Mouse (Mus musculus): Measurements from ENCODE around the gene Enpp3. TPM values are rescaled to one million over a fixed set of nuclear protein-coding genes. Genes with fewer than 3 reads are reported as not detected.
A peak's percentile ranks its signal among the peaks of the same experiment; 100 is the strongest.

The Enpp3 gene
- polyA plus RNA-seq, 1 experiment from 2014 or later = 4.2 TPM

DNA sequence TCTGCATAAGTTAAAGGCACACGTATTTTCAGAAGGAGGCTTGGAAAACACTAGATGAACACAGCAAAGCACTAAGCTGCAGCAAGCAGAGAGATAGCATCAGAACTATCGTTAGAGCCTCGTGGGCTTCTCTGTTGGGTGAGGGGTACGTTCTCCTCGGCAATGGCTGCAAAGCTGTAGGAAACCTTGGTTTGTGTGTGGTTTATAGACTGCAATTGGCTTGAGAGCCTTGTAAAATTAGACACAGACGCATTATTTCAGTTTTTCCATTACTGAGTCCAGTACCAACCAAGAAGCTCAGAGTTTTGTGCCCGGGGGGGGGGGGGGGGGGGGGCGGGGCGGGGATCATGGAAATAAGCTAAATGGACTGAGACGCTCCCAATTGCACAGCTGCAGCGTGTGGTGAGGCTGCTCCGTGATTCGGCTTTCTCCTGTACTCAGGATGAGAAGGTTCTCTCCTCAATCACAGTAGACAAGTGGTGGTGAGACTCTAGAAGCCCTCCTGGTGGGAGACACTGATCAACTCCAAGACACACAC, 99.6 kb downstream of the Enpp3 start:
- TF ChIP-seq CTCF (IDR thresholded peaks at IDR 0.05; ENCODE audit: low read depth) = no peak
- Histone ChIP-seq H3K4me2 (no peak overlapping the region), H3K4me3 (ENCODE audit: low read depth, low read length) (no peak overlapping the region), H3K9ac (no peak overlapping the region), H3K27ac (ENCODE audit: low read depth) (no peak overlapping the region), H3K9me3 (ENCODE audit: low read depth, low read length) (no peaks in the 10 kb centered on the region), H3K36me3 (ENCODE audit: insufficient read depth) (no peaks in the 10 kb centered on the region), H3K4me1 (ENCODE audit: insufficient read depth) (peaks cover 4% of the 10 kb centered on the region; the same call in 1 of the 2 replicates), H3K27me3 (ENCODE audit: insufficient read depth, low read length) (no peaks in the 10 kb centered on the region)
- ATAC-seq (ENCODE audit: insufficient read depth) = no peak
- DNase-seq = no peak
- 60% methylated on average over 13 of the region's 13 CpGs for WGBS

DNA sequence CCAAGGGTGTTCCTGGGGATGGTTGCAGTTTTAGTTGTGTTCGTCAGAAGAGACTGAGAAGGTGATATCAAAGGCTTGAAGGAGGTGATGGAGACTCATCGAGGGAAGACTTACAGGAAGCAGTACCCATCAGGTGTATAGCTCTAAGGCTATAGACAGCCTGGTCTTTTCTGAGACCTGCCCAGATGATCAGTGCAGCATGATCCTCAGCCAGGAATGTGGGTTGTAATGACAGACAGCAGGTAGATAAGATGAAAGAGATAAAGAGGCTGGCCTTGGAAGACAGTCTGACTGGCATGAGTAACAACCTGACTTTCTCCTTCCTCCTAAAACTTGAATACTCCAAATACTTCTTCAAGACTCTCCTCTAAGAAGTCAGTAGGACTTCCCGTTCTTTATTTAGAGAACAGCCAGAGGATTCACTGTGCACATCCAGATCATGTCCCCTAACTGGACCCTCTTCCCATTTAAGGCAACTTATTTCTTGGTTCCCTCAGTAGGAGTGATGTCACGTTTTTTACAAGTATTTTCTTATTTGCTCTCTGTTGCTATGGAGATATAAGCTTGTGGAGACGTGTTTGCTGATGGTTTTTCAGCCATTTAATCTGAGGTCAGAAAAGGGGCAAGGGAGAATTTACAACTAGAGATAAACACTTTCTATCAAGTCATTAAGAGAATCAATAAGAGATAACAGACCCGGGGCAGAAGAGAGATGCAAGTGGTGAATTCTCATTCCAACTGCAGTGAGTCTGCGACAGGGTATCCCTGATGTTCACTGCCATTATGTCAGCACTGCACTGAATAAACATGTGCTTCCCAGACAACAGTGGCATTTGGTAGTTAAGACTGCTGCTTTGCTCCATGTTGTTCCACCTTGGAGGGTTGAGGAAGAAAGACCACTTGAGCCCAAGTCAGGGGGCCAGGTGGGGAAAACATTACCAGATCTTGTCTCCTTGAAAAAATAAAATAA, 101.1 kb downstream of the Enpp3 start:
- no peak for TF ChIP-seq CTCF (IDR thresholded peaks at IDR 0.05; ENCODE audit: low read depth)
- DNase-seq (peak; percentile 74), ATAC-seq (ENCODE audit: insufficient read depth) (peak; percentile 93)
- no peaks in the 10 kb centered on the region for H3K36me3 ChIP-seq (ENCODE audit: insufficient read depth)
- no peak overlapping the region; the same call in 1 of the 2 replicates for H3K27ac ChIP-seq (ENCODE audit: low read depth)
- 19% methylated on average over 7 of the region's 7 CpGs for WGBS
- no peak overlapping the region for H3K4me2 ChIP-seq
- H3K4me1 ChIP-seq (ENCODE audit: insufficient read depth) = peaks cover 4% of the 10 kb centered on the region; the same call in 1 of the 2 replicates
- H3K9ac ChIP-seq = no peak overlapping the region
- no peaks in the 10 kb centered on the region for H3K9me3 ChIP-seq (ENCODE audit: low read depth, low read length)
- H3K4me3 ChIP-seq (ENCODE audit: low read depth, low read length) = no peak overlapping the region
- H3K27me3 ChIP-seq (ENCODE audit: insufficient read depth, low read length) = no peaks in the 10 kb centered on the region

DNA sequence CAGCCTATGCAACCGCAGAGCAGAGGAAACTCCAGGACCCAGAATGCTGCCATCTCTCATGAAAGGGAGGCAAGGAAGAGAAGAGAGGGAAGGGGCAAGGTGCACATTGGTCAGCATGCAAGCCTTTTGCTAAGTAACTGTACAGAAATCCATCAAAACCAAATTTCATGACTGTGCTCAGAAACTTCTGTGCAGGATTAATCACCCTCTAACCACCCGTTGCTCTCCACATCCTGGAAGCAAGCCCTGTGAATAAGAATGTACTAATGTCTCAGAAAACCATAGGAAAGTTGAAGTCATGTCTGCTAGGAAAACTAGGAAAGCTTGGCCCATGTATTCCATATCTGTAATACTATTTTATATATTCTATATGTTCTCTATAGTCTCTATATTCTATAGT, 103.5 kb downstream of the Enpp3 start:
- 61% methylated on average over 2 of the region's 2 CpGs for WGBS
- peaks cover 4% of the 10 kb centered on the region; the same call in 1 of the 2 replicates for H3K4me1 ChIP-seq (ENCODE audit: insufficient read depth)
- no peaks in the 10 kb centered on the region for H3K9me3 ChIP-seq (ENCODE audit: low read depth, low read length)
- ATAC-seq (ENCODE audit: insufficient read depth) = no peak
- no peaks in the 10 kb centered on the region for H3K36me3 ChIP-seq (ENCODE audit: insufficient read depth)
- H3K27me3 ChIP-seq (ENCODE audit: insufficient read depth, low read length) = no peaks in the 10 kb centered on the region
- no peak overlapping the region for H3K4me3 ChIP-seq (ENCODE audit: low read depth, low read length)
- H3K27ac ChIP-seq (ENCODE audit: low read depth) = no peak overlapping the region
- H3K4me2 ChIP-seq = no peak overlapping the region
- H3K9ac ChIP-seq = no peak overlapping the region
- TF ChIP-seq CTCF (IDR thresholded peaks at IDR 0.05; ENCODE audit: low read depth) = no peak
- no peak for DNase-seq

GRCm38 (mm10) chr10:24738456-24738855, 104.2 kb downstream of the Enpp3 start:
- Histone ChIP-seq H3K4me1 (ENCODE audit: insufficient read depth) (peaks cover 4% of the 10 kb centered on the region; the same call in 1 of the 2 replicates), H3K9me3 (ENCODE audit: low read depth, low read length) (no peaks in the 10 kb centered on the region), H3K4me2 (no peak overlapping the region), H3K36me3 (ENCODE audit: insufficient read depth) (no peaks in the 10 kb centered on the region), H3K27ac (ENCODE audit: low read depth) (no peak overlapping the region), H3K27me3 (ENCODE audit: insufficient read depth, low read length) (no peaks in the 10 kb centered on the region), H3K9ac (no peak overlapping the region), H3K4me3 (ENCODE audit: low read depth, low read length) (no peak overlapping the region)
- ATAC-seq (ENCODE audit: insufficient read depth) (no peak), DNase-seq (peak; percentile 33)
- 60% methylated on average over 2 of the region's 2 CpGs for WGBS
- TF ChIP-seq CTCF (IDR thresholded peaks at IDR 0.05; ENCODE audit: low read depth) = no peak

DNA sequence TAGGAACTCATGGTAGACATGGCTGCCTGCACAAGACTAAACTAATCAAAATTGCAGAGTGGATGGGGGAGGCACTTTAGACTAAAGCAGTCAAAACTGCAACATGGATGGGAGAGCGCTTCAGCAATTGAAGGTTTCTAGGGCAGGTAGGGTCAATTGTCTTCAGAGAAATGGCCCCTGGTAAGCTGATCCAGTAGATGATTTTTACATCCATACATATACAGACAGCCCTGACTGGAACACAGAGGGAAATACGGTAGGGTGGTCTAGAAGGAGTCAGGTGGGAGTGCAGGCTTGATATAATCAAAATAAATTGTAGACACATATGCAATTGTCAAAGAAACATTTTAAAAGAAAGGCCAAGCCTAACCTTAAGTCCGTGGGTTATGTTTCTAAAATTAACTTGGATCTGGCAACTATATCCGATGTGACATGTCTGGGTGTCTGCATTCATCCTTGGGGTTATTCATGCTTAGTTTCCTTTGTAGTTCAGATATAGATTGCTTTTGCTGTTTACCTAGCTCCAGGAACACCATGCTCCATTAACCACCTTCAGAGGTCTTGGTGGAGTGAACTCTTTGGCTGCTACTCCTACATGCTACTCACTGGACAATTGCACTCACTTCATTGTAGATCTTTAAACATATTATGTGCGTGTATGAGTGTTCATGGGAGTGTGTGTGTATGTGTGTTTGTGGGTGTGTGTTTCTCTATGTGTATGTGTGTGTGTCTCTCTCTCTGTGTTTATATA, 107.4 kb downstream of the Enpp3 start:
- 85% methylated on average over 5 of the region's 5 CpGs for WGBS

DNA sequence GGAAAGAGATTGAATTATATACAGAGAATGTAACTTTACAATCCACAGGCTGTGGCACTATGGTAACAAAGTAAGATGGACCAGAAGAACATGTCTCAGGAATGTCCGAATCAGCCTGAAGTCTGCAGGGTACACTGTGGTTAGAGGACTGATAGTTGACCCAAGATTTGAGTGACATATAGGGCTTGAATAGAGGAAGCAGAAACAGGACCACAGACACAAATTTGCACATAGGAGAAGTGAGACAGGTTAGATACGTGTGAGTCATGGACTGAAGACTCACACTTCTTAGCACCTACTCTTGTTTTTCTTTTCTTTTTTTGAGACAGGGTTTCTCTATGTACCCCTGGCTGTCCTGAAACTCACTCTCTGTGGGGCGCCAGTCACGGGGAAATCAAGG, 115.1 kb downstream of the Enpp3 start:
- TF ChIP-seq CTCF (IDR thresholded peaks at IDR 0.05; ENCODE audit: low read depth) = no peak
- DNase-seq (no peak), ATAC-seq (ENCODE audit: insufficient read depth) (no peak)
- Histone ChIP-seq H3K27ac (ENCODE audit: low read depth) (no peak overlapping the region), H3K36me3 (ENCODE audit: insufficient read depth) (no peaks in the 10 kb centered on the region), H3K9ac (no peak overlapping the region), H3K4me1 (ENCODE audit: insufficient read depth) (no peaks in the 10 kb centered on the region), H3K27me3 (ENCODE audit: insufficient read depth, low read length) (no peaks in the 10 kb centered on the region), H3K4me2 (no peak overlapping the region), H3K9me3 (ENCODE audit: low read depth, low read length) (no peaks in the 10 kb centered on the region), H3K4me3 (ENCODE audit: low read depth, low read length) (no peak overlapping the region)
- WGBS = 91% methylated on average over 4 of the region's 4 CpGs

More for the DNA sequence above, 107.4 kb downstream of the Enpp3 start:
- Histone ChIP-seq H3K4me1 (ENCODE audit: insufficient read depth) (no peaks in the 10 kb centered on the region), H3K27me3 (ENCODE audit: insufficient read depth, low read length) (no peaks in the 10 kb centered on the region), H3K4me2 (no peak overlapping the region), H3K9ac (no peak overlapping the region), H3K4me3 (ENCODE audit: low read depth, low read length) (no peak overlapping the region), H3K27ac (ENCODE audit: low read depth) (no peak overlapping the region), H3K36me3 (ENCODE audit: insufficient read depth) (no peaks in the 10 kb centered on the region), H3K9me3 (ENCODE audit: low read depth, low read length) (no peaks in the 10 kb centered on the region)
- DNase-seq = no peak
- no peak for ATAC-seq (ENCODE audit: insufficient read depth)
- no peak for TF ChIP-seq CTCF (IDR thresholded peaks at IDR 0.05; ENCODE audit: low read depth)

DNA sequence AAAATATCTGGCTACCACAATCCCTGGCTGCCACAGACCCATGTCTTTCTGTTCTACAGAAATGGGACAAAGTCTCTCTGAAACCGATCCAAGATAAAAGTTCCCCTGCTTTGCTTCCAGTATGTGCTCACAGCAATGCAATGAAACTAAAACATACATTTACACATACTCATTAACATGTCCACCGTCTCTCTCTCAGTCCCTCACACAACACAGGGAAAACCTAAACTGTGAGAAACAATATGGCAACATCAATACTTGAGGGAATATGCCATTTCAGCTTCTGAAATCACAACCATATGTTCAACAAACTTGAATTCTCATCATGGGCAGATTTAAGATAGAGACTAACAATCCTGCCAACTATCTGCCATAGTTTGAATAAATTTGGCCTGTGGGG, 117.4 kb downstream of the Enpp3 start:
- no peak for ATAC-seq (ENCODE audit: insufficient read depth)
- Histone ChIP-seq H3K36me3 (ENCODE audit: insufficient read depth) (no peaks in the 10 kb centered on the region), H3K27me3 (ENCODE audit: insufficient read depth, low read length) (no peaks in the 10 kb centered on the region), H3K9me3 (ENCODE audit: low read depth, low read length) (no peaks in the 10 kb centered on the region), H3K4me3 (ENCODE audit: low read depth, low read length) (no peak overlapping the region), H3K9ac (no peak overlapping the region), H3K4me2 (no peak overlapping the region), H3K27ac (ENCODE audit: low read depth) (no peak overlapping the region), H3K4me1 (ENCODE audit: insufficient read depth) (no peaks in the 10 kb centered on the region)
- no peak for TF ChIP-seq CTCF (IDR thresholded peaks at IDR 0.05; ENCODE audit: low read depth)
- WGBS = 85% methylated on average over 2 of the region's 2 CpGs
- no peak for DNase-seq

Other genes starting within 250 kb of the Enpp3 start
- 9.8 and 10.5 TPM in 2 replicates for gene Ccn2, start 247.4 kb downstream of the Enpp3 start, polyA plus RNA-seq (2014; fragmentation: Nextera tagmentation; extraction: Ambion mirVana)
- 2.3 and 2.9 TPM in 2 replicates for gene Enpp1, start 130.7 kb downstream of the Enpp3 start, polyA plus RNA-seq (2014; fragmentation: Nextera tagmentation; extraction: Ambion mirVana)
- 26.5 and 30.8 TPM in 2 replicates for gene Med23, start 27.2 kb upstream of the Enpp3 start, polyA plus RNA-seq (2014; fragmentation: Nextera tagmentation; extraction: Ambion mirVana)
- 1.4 and 2.3 TPM in 2 replicates for gene Arg1, start 84.7 kb upstream of the Enpp3 start, polyA plus RNA-seq (2014; fragmentation: Nextera tagmentation; extraction: Ambion mirVana)

Data from lung, embryonic 14.5 days (tissue).